Mouse (Mus musculus): ENCODE measurements around the gene Cops9.

- TF ChIP-seq CTCF (IDR thresholded peaks at IDR 0.05; ENCODE audit: borderline replicate concordance, extremely low read depth, insufficient read depth, insufficient read length), result no peak
- no peak for TF ChIP-seq POLR2A (IDR thresholded peaks at IDR 0.05; ENCODE audit: borderline replicate concordance, extremely low read depth, insufficient read depth, insufficient read length, poor library complexity, severe bottlenecking)
Measured at GRCm38 (mm10) chr1:92632196-92632595, 9.6 kb downstream of the Cops9 start.
